Mouse (Mus musculus) forebrain, embryonic 16.5 days (tissue): ENCODE results near the gene Mrpl20. TPM values are rescaled to one million over a fixed set of nuclear protein-coding genes. Genes with fewer than 3 reads are reported as not detected.
A peak's percentile ranks its signal among the peaks of the same experiment; 100 is the strongest.

Experiments used
- ATAC-seq: fragments of 200-750 bp; cut with Nextera tagmentation; 2 replicates; pipeline ENCODE4 v1.8.0; 2017; ENCODE audit warnings: mild to moderate bottlenecking, moderate library complexity
- H3K27ac ChIP-seq: fragments of 300-500 bp; sonication (generic); 2 replicates; pipeline ENCODE4 v1.5.1; 2014; ENCODE audit warnings: low read length, control low read depth
- H3K27me3 ChIP-seq: fragments of 300-500 bp; sonication (generic); replicated peaks from 2 replicates; pipeline ENCODE4 v1.6.1; 2014; ENCODE audit warnings: low read length; ENCODE audit not compliant: control insufficient read depth, insufficient read depth
- H3K36me3 ChIP-seq: fragments of 300-500 bp; sonication (generic); 2 replicates; pipeline ENCODE4 v1.6.1; 2014; ENCODE audit not compliant: control insufficient read depth, insufficient read depth
- H3K4me1 ChIP-seq: fragments of 300-500 bp; sonication (generic); replicated peaks from 2 replicates; pipeline ENCODE4 v1.6.1; 2014; ENCODE audit warnings: low read length; ENCODE audit not compliant: control insufficient read depth, insufficient read depth
- H3K4me2 ChIP-seq: fragments of 300-500 bp; sonication (generic); 2 replicates; pipeline ENCODE4 v1.6.1; 2014; ENCODE audit warnings: mild to moderate bottlenecking, low read length, control low read depth
- H3K4me3 ChIP-seq: fragments of 300-500 bp; sonication (generic); replicated peaks from 2 replicates; pipeline ENCODE4 v1.5.1; 2014; ENCODE audit warnings: mild to moderate bottlenecking, low read length, control low read depth
- H3K9ac ChIP-seq: fragments of 300-500 bp; sonication (generic); replicated peaks from 2 replicates; pipeline ENCODE4 v1.6.1; 2014; ENCODE audit warnings: low read depth, low read length, control low read depth
- H3K9me3 ChIP-seq: fragments of 300-500 bp; sonication (generic); 2 replicates; pipeline ENCODE4 v1.6.1; 2016; ENCODE audit warnings: low read length; ENCODE audit not compliant: control insufficient read depth
- WGBS: fragments of 180-500 bp; shearing (Covaris S2); extraction: QIAGEN DNeasy Blood & Tissue Kit; methylation state at CpG from one replicate; pipeline ENCODE4 v1.1.7; 2014; 5-methylcytosine and 5-hydroxymethylcytosine counted together
- polyA plus RNA-seq: library from polyadenylated mRNA; unstranded; fragments of >200 nt; fragmentation: Nextera tagmentation; extraction: Ambion mirVana; gene quantifications from 2 replicates; pipeline ENCODE4 v1.2.1, GENCODE M21; 2015

Mrpl20 gene
- polyA plus RNA-seq, 1 experiment from 2014 or later = 231 TPM

DNA sequence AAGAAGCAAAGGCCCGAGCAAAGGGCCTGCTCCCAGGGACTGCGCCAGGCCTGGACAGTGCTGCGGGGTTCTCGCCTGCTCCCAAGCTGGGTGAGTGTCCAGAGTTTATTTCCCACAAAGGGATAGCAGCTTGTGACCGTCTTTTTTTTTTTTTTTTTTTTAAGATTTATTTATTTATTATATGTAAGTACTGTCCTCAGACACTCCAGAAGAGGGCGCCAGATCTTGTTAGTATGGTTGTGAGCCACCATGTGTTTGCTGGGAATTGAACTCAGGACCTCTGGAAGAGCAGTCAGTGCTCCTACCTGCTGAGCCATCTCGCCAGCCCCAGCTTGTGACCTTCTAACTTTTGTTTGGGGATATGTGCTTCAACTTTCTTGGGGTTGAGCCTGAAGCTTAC, 18.3 kb downstream of the Mrpl20 start:
- Histone ChIP-seq H3K36me3 (peaks cover 75% of the 10 kb centered on the region), H3K4me1 (no peaks in the 10 kb centered on the region), H3K4me2 (no peak overlapping the region), H3K27ac (no peak overlapping the region), H3K9ac (no peak overlapping the region), H3K27me3 (no peaks in the 10 kb centered on the region), H3K9me3 (no peaks in the 10 kb centered on the region), H3K4me3 (no peak overlapping the region)
- ATAC-seq = no peak
- WGBS = 76% methylated on average over 7 of the region's 7 CpGs

DNA sequence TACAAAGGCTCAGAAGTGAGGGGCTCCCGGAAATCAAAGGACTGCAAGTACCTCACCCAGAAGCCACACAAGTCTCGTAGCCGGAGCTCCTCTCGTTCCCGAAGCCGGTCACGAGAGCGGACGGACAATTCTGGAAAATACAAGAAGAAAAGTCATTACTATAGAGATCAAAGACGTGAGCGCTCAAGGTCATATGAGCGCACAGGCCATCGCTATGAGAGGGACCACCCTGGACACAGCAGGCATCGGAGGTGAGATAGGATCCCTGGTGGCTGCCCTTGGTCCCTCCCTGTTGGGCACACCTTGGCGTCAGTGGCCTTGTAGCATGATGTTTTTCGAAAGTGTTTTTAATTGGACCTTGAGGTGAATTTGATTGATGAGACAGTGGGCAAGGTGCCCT, 20.8 kb downstream of the Mrpl20 start:
- H3K36me3 ChIP-seq = peaks cover 63% of the 10 kb centered on the region
- H3K27me3 ChIP-seq = no peaks in the 10 kb centered on the region
- H3K9ac ChIP-seq = no peak overlapping the region
- no peaks in the 10 kb centered on the region for H3K9me3 ChIP-seq
- H3K4me2 ChIP-seq = no peak overlapping the region
- no peaks in the 10 kb centered on the region for H3K4me1 ChIP-seq
- WGBS = 97% methylated on average over 16 of the region's 16 CpGs
- H3K4me3 ChIP-seq = no peak overlapping the region
- ATAC-seq = no peak
- no peak overlapping the region for H3K27ac ChIP-seq

DNA sequence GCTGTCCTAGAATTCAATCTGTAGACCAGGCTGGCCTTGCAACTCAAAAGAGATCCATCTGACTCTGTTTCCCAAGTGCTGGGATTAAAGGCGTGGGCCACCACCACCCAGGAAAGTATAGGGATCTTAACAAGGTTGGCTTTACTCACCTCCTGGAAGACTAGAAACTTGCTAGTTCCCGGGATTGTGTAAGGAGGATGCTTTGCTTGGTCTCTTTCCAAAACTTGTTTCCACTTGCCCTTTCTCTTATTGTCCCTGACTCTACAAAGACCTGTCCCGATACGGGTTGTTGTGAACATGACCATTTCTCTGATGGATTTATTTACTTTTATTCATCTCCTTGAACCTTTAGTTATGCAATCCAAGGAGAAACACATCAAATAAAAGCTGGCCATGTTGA, 27.2 kb downstream of the Mrpl20 start:
- H3K36me3 ChIP-seq = peaks cover 15% of the 10 kb centered on the region
- WGBS = 95% methylated on average over 4 of the region's 4 CpGs
- no peaks in the 10 kb centered on the region for H3K9me3 ChIP-seq
- H3K4me3 ChIP-seq = no peak overlapping the region
- H3K4me1 ChIP-seq = peaks cover 24% of the 10 kb centered on the region
- no peak overlapping the region for H3K9ac ChIP-seq
- no peaks in the 10 kb centered on the region for H3K27me3 ChIP-seq
- no peak for ATAC-seq
- no peak overlapping the region for H3K4me2 ChIP-seq
- H3K27ac ChIP-seq = no peak overlapping the region

DNA sequence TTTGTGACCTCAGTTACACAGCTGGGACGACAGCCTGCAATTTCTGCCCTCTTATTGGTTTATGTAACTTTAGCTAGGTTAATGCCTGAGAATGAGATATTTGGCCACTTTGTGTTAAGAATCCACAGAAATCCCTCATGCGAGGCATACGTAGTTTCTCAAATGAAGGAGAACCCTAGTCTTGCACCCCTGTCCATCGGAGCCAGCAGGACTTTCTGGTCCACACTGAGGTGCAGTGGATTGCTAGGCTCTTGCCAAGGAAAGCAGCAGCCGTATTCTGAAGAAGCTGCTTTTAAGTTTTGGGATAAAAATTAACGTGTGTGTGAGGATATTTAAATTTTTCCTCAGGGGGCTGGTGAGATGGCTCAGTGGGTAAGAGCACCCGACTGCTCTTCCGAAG, 27.9 kb downstream of the Mrpl20 start:
- Histone ChIP-seq H3K9ac (no peak overlapping the region; the same call in 1 of the 2 replicates), H3K27ac (0 out of 2 replicates have a peak overlapping the region, but pooled peaks have one; percentile 6)

DNA sequence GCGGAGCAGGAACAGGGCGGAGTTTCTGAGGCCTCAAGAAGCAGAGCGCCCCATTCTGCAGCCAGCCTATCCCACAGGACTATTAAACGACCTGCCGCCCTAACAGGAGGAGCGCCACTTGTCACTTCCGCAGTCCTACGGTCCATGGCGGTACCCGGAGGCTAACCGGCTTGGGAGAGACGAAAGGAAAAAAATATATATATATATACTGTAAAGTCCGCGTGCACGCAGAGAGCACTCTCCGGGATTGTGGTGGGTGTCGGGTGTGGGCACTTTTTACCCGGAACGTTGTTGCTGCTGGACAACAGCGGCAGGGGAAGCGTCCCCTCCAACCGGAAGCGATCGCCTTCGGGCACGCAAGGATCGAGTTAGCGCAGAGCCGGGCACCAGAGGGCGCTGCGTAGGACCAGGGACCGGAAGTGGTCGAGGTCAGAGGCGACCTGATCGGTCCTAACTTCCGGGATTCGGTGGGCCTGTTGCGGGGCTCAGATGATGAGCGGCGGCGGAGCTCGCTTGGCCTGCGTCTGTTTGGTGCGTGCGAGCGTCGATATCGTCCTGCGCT, 28.6 kb downstream of the Mrpl20 start, which contains the start of gene Aurkaip1:
Gene Aurkaip1 (plus strand): TSS at position 68 of the 562 bp plus-strand sequence.
- H3K9ac ChIP-seq = peak within 1 kb of the TSS; percentile 86
- H3K27me3 ChIP-seq = no peaks in the 10 kb centered on the region
- H3K27ac ChIP-seq = peak within 1 kb of the TSS; percentile 87
- under 1% methylated on average over 49 of the region's 49 CpGs for WGBS
- H3K36me3 ChIP-seq = peaks cover 7% of the 10 kb centered on the region; the same call in 1 of the 2 replicates
- no peaks in the 10 kb centered on the region for H3K9me3 ChIP-seq
- H3K4me1 ChIP-seq = peaks cover 24% of the 10 kb centered on the region
- ATAC-seq = peak; percentile 95
- H3K4me2 ChIP-seq = peak within 1 kb of the TSS; percentile 93
- H3K4me3 ChIP-seq = peak within 1 kb of the TSS; percentile 78

More for the DNA sequence above, 27.9 kb downstream of the Mrpl20 start:
- Histone ChIP-seq H3K4me1 (peaks cover 24% of the 10 kb centered on the region), H3K4me3 (peak overlapping the region; percentile 78), H3K27me3 (no peaks in the 10 kb centered on the region), H3K9me3 (no peaks in the 10 kb centered on the region), H3K36me3 (peaks cover 9% of the 10 kb centered on the region; the same call in 1 of the 2 replicates), H3K4me2 (peak overlapping the region; percentile 93)
- ATAC-seq = no peak
- WGBS = 55% methylated on average over 8 of the region's 8 CpGs

DNA sequence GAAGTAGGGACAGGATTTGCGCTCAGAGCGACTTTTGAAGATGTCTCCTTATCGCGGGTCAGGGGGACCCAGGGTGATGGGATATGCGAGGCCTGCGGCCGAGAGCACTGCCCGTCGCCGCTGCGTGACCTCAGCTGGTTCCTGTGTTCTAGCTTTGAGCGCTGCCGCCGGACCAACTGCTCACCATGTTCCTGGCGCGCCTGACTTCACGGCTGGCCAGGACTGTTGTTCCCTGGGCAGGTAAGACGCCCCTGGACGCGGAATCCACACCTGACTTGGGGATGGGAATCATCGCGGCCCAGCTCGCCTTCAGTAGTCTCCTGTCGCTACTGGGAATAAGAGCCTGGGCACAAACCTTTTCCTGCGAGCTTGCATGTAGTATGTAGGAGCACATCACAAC, 29.2 kb downstream of the Mrpl20 start:
- Histone ChIP-seq H3K4me1 (peaks cover 24% of the 10 kb centered on the region), H3K4me3 (peak overlapping the region; percentile 78), H3K9ac (peak overlapping the region; percentile 86), H3K27me3 (no peaks in the 10 kb centered on the region), H3K27ac (peak overlapping the region; percentile 87), H3K36me3 (peaks cover 7% of the 10 kb centered on the region; the same call in 1 of the 2 replicates), H3K4me2 (peak overlapping the region; percentile 93), H3K9me3 (no peaks in the 10 kb centered on the region)
- under 1% methylated on average over 25 of the region's 25 CpGs for WGBS
- ATAC-seq = no peak; the same call in 1 of the 2 replicates

DNA sequence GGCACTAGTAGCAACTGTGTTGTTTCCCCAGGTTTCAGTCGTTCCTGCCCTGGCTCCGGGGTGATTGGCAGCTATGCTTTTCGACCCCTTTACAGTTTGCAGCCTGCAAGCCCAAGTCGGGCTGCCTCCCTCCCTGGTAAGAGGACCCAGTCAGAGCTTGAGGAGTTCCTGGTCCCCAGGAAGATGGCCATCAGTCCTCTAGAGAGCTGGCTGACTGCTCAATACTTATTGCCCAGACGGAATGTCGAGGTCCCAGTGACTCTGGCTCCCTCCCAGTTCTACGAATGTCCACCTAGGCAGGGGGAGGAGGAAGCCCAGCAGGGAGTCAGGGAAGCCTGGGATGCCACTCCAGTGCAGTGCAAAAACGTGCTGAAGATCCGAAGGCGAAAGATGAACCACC, 29.6 kb downstream of the Mrpl20 start:
- H3K27ac ChIP-seq = no peak overlapping the region
- no peak for ATAC-seq
- WGBS = 55% methylated on average over 10 of the region's 10 CpGs

DNA sequence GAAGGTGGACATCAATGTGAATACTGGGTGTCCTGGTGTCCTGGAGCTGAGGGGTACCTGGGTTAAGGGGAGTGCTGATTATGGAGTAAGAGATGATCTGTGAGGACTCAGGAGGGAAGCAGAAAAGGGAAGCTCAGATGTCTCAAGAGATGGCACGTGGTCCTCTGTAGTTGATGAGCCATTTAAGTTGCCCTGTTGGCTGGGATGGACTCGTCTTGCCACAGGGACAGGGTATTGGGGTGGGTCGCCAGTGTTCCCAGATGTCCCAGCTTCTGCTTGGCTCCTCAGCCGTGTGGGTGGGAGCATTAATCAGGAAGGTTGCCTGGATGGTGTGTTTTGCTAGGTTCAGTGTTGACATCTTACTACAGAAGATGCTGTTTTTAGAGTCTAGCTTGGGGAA, 30.6 kb downstream of the Mrpl20 start:
- Histone ChIP-seq H3K27me3 (no peaks in the 10 kb centered on the region), H3K9me3 (no peaks in the 10 kb centered on the region), H3K27ac (no peak overlapping the region), H3K4me2 (no peak overlapping the region), H3K36me3 (no peaks in the 10 kb centered on the region; the same call in 1 of the 2 replicates), H3K4me3 (no peak overlapping the region), H3K4me1 (peaks cover 24% of the 10 kb centered on the region), H3K9ac (no peak overlapping the region)
- ATAC-seq = no peak
- WGBS = 86% methylated on average over 4 of the region's 4 CpGs

More for the DNA sequence above, 29.6 kb downstream of the Mrpl20 start:
- H3K4me3 ChIP-seq = peak overlapping the region; percentile 78
- H3K9me3 ChIP-seq = no peaks in the 10 kb centered on the region
- H3K27me3 ChIP-seq = no peaks in the 10 kb centered on the region
- H3K4me2 ChIP-seq = peak overlapping the region; percentile 93
- peaks cover 24% of the 10 kb centered on the region for H3K4me1 ChIP-seq
- peaks cover 3% of the 10 kb centered on the region; the same call in 1 of the 2 replicates for H3K36me3 ChIP-seq
- peak overlapping the region; percentile 86 for H3K9ac ChIP-seq

DNA sequence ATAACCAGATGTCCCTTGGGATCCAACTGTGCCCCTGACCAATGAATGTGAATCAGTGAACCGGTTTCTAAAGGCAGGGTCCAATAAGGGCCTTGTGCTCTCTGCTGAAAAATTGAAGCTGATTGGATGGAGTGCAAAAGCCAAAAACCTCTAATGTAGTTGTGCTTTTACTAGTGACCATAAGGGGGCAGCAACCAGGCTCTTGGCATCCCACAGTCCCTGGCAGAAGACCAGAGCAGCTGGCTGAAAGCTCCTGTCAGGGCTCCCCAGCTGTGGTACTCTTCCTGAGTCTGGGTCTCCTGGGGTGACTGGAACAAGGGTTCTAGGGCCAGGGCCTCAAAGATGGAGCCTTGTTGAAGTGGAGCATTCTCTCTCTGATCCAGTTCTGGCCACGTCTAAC, 31.2 kb downstream of the Mrpl20 start:
- Histone ChIP-seq H3K27me3 (no peaks in the 10 kb centered on the region), H3K27ac (peak overlapping the region; percentile 16; the same call in 1 of the 2 replicates), H3K9ac (no peak overlapping the region), H3K9me3 (no peaks in the 10 kb centered on the region), H3K4me2 (no peak overlapping the region), H3K4me1 (peaks cover 24% of the 10 kb centered on the region), H3K36me3 (no peaks in the 10 kb centered on the region; the same call in 1 of the 2 replicates), H3K4me3 (no peak overlapping the region)
- WGBS = 35% methylated on average over 2 of the region's 2 CpGs
- no peak for ATAC-seq
